Mouse (Mus musculus): ENCODE measurements around the gene Polrmt. TPM values are rescaled to one million over a fixed set of nuclear protein-coding genes. Genes with fewer than 3 reads are reported as not detected.

Polrmt gene
- total and polyA plus RNA-seq, 3 experiments: 13.5 to 50.5 (median 49.0) TPM

GRCm38 (mm10) chr10:79698459-79698858, 47.9 kb downstream of the Polrmt start:
- Histone ChIP-seq H3K27me3 (replicated peaks) (no peaks in the 10 kb centered on the region), H3K36me3 (replicated peaks in 1 of 2; ENCODE audit: control insufficient read depth in 1 of 2, insufficient read depth in 1 of 2, low read length in 1 of 2) (peaks cover 0 to 2% of the 10 kb centered on the region in 2 experiments), H3K79me2 (replicated peaks; ENCODE audit: control insufficient read depth, extremely low read depth, insufficient read depth, poor library complexity, severe bottlenecking) (no peaks in the 10 kb centered on the region), H3K27ac (ENCODE audit: insufficient read depth, low read depth) (no peak overlapping the region), H3K9me3 (replicated peaks; ENCODE audit: low read length) (no peaks in the 10 kb centered on the region), H3K4me1 (ENCODE audit: control insufficient read depth in 1 of 2, insufficient read depth in 2 of 2) (peaks cover 0 to 4% of the 10 kb centered on the region in 2 experiments; a peak in 1 of 4 replicates), H3K9ac (ENCODE audit: insufficient read depth, low read depth) (no peak overlapping the region), H3K4me2 (ENCODE audit: insufficient read depth, low read depth, poor library complexity, severe bottlenecking) (no peak overlapping the region), H3K4me3 (replicated peaks in 1 of 3; ENCODE audit: low read depth in 2 of 3, low read length in 2 of 3, poor library complexity in 1 of 3) (no peak overlapping the region)
- dilution Hi-C loops (cut with MboI; ENCODE audit: extremely low pct_ligation_motif_present, extremely low pct_unique_long_range_greater_than_20kb, low sequenced_read_pairs): no loop called here
- DNase-seq (ENCODE audit: extremely low read depth): no peak
- TF ChIP-seq E2F4 (IDR thresholded peaks at IDR 0.05; ENCODE audit: insufficient replicate concordance, low read depth, low read length): no peak
- TF ChIP-seq MAZ (IDR thresholded peaks at IDR 0.05; ENCODE audit: low read depth, low read length): no peak
- no peak for TF ChIP-seq IRF4 (IDR thresholded peaks at IDR 0.05; ENCODE audit: low read depth, low read length)
- TF ChIP-seq ZKSCAN1 (IDR thresholded peaks at IDR 0.05; ENCODE audit: borderline replicate concordance, low read depth, low read length): no peak
- no peak for TF ChIP-seq ZNF384 (IDR thresholded peaks at IDR 0.05; ENCODE audit: low read depth, low read length)
- TF ChIP-seq SMC3 (IDR thresholded peaks at IDR 0.05; ENCODE audit: low read depth, low read length): no peak
- TF ChIP-seq BHLHE40 (IDR thresholded peaks at IDR 0.05; ENCODE audit: low read depth, low read length): no peak
- TF ChIP-seq UBTF (IDR thresholded peaks at IDR 0.05; ENCODE audit: low read depth, low read length): no peak
- no peak for TF ChIP-seq CHD1 (IDR thresholded peaks at IDR 0.05; ENCODE audit: low read depth, low read length)
- no peak for TF ChIP-seq USF2 (conservative IDR thresholded peaks at IDR 0.05; ENCODE audit: low read depth, low read length)
- no peak for TF ChIP-seq RAD21 (IDR thresholded peaks at IDR 0.05; ENCODE audit: low read depth, low read length)
- no peak for TF ChIP-seq CHD2 (IDR thresholded peaks at IDR 0.05; ENCODE audit: low read length)
- no peak for TF ChIP-seq TBP (conservative IDR thresholded peaks at IDR 0.05; ENCODE audit: low read depth, low read length)
- TF ChIP-seq MXI1 (IDR thresholded peaks at IDR 0.05; ENCODE audit: low read depth, low read length): no peak
- in situ Hi-C loops (cut with MboI; ENCODE audit: low pct_ligation_motif_present, low pct_unique_long_range_greater_than_20kb, low sequenced_read_pairs): no loop called here

- Histone ChIP-seq H3K27ac (ENCODE audit: insufficient read depth, low read depth) (no peak overlapping the region), H3K9ac (ENCODE audit: insufficient read depth, low read depth) (no peak overlapping the region), H3K4me3 (replicated peaks in 1 of 3; ENCODE audit: low read depth in 2 of 3, low read length in 2 of 3, poor library complexity in 1 of 3) (no peak overlapping the region), H3K79me2 (replicated peaks; ENCODE audit: control insufficient read depth, extremely low read depth, insufficient read depth, poor library complexity, severe bottlenecking) (no peaks in the 10 kb centered on the region), H3K36me3 (replicated peaks in 1 of 2; ENCODE audit: control insufficient read depth in 1 of 2, insufficient read depth in 1 of 2, low read length in 1 of 2) (peaks cover 0 to 2% of the 10 kb centered on the region in 2 experiments), H3K4me2 (ENCODE audit: insufficient read depth, low read depth, poor library complexity, severe bottlenecking) (no peak overlapping the region), H3K9me3 (replicated peaks; ENCODE audit: low read length) (no peaks in the 10 kb centered on the region), H3K4me1 (ENCODE audit: control insufficient read depth in 1 of 2, insufficient read depth in 2 of 2) (peaks cover 0 to 3% of the 10 kb centered on the region in 2 experiments; a peak in 1 of 4 replicates), H3K27me3 (replicated peaks) (no peaks in the 10 kb centered on the region)
- no peak for DNase-seq (ENCODE audit: extremely low read depth)
- in situ Hi-C loops (cut with MboI; ENCODE audit: low pct_ligation_motif_present, low pct_unique_long_range_greater_than_20kb, low sequenced_read_pairs): no loop called here
- dilution Hi-C loops (cut with MboI; ENCODE audit: extremely low pct_ligation_motif_present, extremely low pct_unique_long_range_greater_than_20kb, low sequenced_read_pairs): no loop called here
- TF ChIP-seq CHD2 (IDR thresholded peaks at IDR 0.05; ENCODE audit: low read length): no peak
- TF ChIP-seq POLR2AphosphoS2 (IDR thresholded peaks at IDR 0.05; ENCODE audit: low read depth, low read length): no peak
- TF ChIP-seq ZC3H11A (IDR thresholded peaks at IDR 0.05; ENCODE audit: low read depth, low read length): no peak
- TF ChIP-seq ZNF384 (IDR thresholded peaks at IDR 0.05; ENCODE audit: low read depth, low read length): no peak
- no peak for TF ChIP-seq NELFE (IDR thresholded peaks at IDR 0.05; ENCODE audit: low read depth, low read length)
- TF ChIP-seq MXI1 (IDR thresholded peaks at IDR 0.05; ENCODE audit: low read depth, low read length): no peak
- no peak for TF ChIP-seq SIN3A (IDR thresholded peaks at IDR 0.05; ENCODE audit: low read length)
- TF ChIP-seq HCFC1 (IDR thresholded peaks at IDR 0.05; ENCODE audit: low read depth, low read length): no peak
- TF ChIP-seq UBTF (IDR thresholded peaks at IDR 0.05; ENCODE audit: low read depth, low read length): no peak
- no peak for TF ChIP-seq ETS1 (conservative IDR thresholded peaks at IDR 0.05; ENCODE audit: low read depth, low read length)
- TF ChIP-seq RAD21 (IDR thresholded peaks at IDR 0.05; ENCODE audit: low read depth, low read length): no peak
- TF ChIP-seq MEF2A (IDR thresholded peaks at IDR 0.05; ENCODE audit: borderline replicate concordance, low read depth, low read length): no peak
- TF ChIP-seq ELF1 (IDR thresholded peaks at IDR 0.05; ENCODE audit: low read depth, low read length): no peak
Observed at GRCm38 (mm10) chr10:79697916-79698315, 48.5 kb downstream of the Polrmt start.
